Mouse (Mus musculus) hindlimb bud, embryonic 11.5 days (tissue): ENCODE results near the gene Kcnb1.

ENCODE experiments used
- DNase-seq: peaks from one replicate; pipeline ENCODE4 v3.0.0-alpha.2; 2012; ENCODE audit warnings: low read depth, low spot score; ENCODE audit errors: extremely low spot score

The Kcnb1 gene

GRCm38 (mm10) chr2:167130050-167130770 is 59.7 kb downstream of the Kcnb1 start:
- no peak for DNase-seq

GRCm38 (mm10) chr2:167129608-167129955 is 60.4 kb downstream of the Kcnb1 start:
- no peak for DNase-seq

GRCm38 (mm10) chr2:167128699-167129607 is 61.0 kb downstream of the Kcnb1 start:
- no peak for DNase-seq

GRCm38 (mm10) chr2:167127404-167127803 is 62.6 kb downstream of the Kcnb1 start:
- DNase-seq = no peak

GRCm38 (mm10) chr2:167125781-167126180 is 64.2 kb downstream of the Kcnb1 start:
- DNase-seq = no peak

GRCm38 (mm10) chr2:167123936-167124335 is 66.0 kb downstream of the Kcnb1 start:
- no peak for DNase-seq

GRCm38 (mm10) chr2:167122737-167123136 is 67.2 kb downstream of the Kcnb1 start:
- no peak for DNase-seq

GRCm38 (mm10) chr2:167121996-167122395 is 68.0 kb downstream of the Kcnb1 start:
- no peak for DNase-seq

- DNase-seq = no peak
Measured at GRCm38 (mm10) chr2:167121228-167121627, 68.7 kb downstream of the Kcnb1 start.

- DNase-seq = no peak
Measured at GRCm38 (mm10) chr2:167120186-167120830, 69.6 kb downstream of the Kcnb1 start.

GRCm38 (mm10) chr2:167118046-167118445 is 71.9 kb downstream of the Kcnb1 start:
- no peak for DNase-seq

GRCm38 (mm10) chr2:167112737-167113136 is 77.2 kb downstream of the Kcnb1 start:
- DNase-seq = peak; percentile 93

- DNase-seq = no peak
Measured at GRCm38 (mm10) chr2:167112259-167112658, 77.7 kb downstream of the Kcnb1 start.

GRCm38 (mm10) chr2:167109506-167109905 is 80.4 kb downstream of the Kcnb1 start:
- DNase-seq = no peak

- DNase-seq = no peak
Measured at GRCm38 (mm10) chr2:167103546-167103945, 86.4 kb downstream of the Kcnb1 start.

GRCm38 (mm10) chr2:167101743-167102441 is 88.1 kb downstream of the Kcnb1 start:
- DNase-seq = no peak

- no peak for DNase-seq
Measured at GRCm38 (mm10) chr2:167094688-167095087, 95.3 kb downstream of the Kcnb1 start.

- no peak for DNase-seq
Measured at GRCm38 (mm10) chr2:167093171-167093900, 96.6 kb downstream of the Kcnb1 start.

GRCm38 (mm10) chr2:167090271-167090670 is 99.7 kb downstream of the Kcnb1 start:
- no peak for DNase-seq

- DNase-seq = no peak
Measured at GRCm38 (mm10) chr2:167086836-167087235, 103.1 kb downstream of the Kcnb1 start.
